In genomic region chr1:80709299-80709698, GRCm38 (mm10) we compare ENCODE assay signal across 9 mouse cellular contexts. TPM values are rescaled to one million over a fixed set of nuclear protein-coding genes. Genes with fewer than 3 reads are reported as not detected.
DNase-seq lines count a peak whose midpoint lies in the region; ATAC-seq and TF ChIP-seq lines count a peak whose summit lies in the region.
"Had no signal": no experiment of that assay in that cellular context is flagged by ENCODE, and none has a peak within 500 bp of the region (broad histone marks: within the 10 kb centered on the region; RNA-seq: fewer than 3 reads in every experiment).

No protein-coding gene starts in this region.

- H3K27me3 ChIP-seq in limb, embryonic 14.5 days (ENCODE audit: control insufficient read depth, insufficient read depth, low read length), result no peaks in the 10 kb centered on the region
- no peaks in the 10 kb centered on the region for H3K27me3 ChIP-seq in limb, embryonic 10.5 days (ENCODE audit: low read depth, poor library complexity, severe bottlenecking)
- no peaks in the 10 kb centered on the region for H3K27me3 ChIP-seq in kidney, embryonic 15.5 days
- no peaks in the 10 kb centered on the region for H3K27me3 ChIP-seq in liver, embryonic 11.5 days (replicated peaks; ENCODE audit: control insufficient read depth, insufficient read depth, low read length)
- H3K27me3 ChIP-seq: midbrain, embryonic 12.5 days had no signal

- no peaks in the 10 kb centered on the region for H3K9me3 ChIP-seq in limb, embryonic 14.5 days (ENCODE audit: control insufficient read depth, low read length)
- H3K9me3 ChIP-seq in limb, embryonic 10.5 days (replicated peaks), result no peaks in the 10 kb centered on the region
- H3K9me3 ChIP-seq in kidney, embryonic 15.5 days (replicated peaks), result no peaks in the 10 kb centered on the region
- no peaks in the 10 kb centered on the region for H3K9me3 ChIP-seq in liver, embryonic 11.5 days (ENCODE audit: control insufficient read depth, low read length)
- H3K9me3 ChIP-seq: midbrain, embryonic 12.5 days had no signal

- H3K27ac ChIP-seq in limb, embryonic 14.5 days (replicated peaks; ENCODE audit: low read depth, low read length), result no peak overlapping the region
- no peak overlapping the region for H3K27ac ChIP-seq in limb, embryonic 10.5 days
- H3K27ac ChIP-seq in kidney, embryonic 15.5 days, result peak overlapping the region; percentile 32; the same call in 1 of the 2 replicates
- no peak overlapping the region for H3K27ac ChIP-seq in liver, embryonic 11.5 days (ENCODE audit: low read depth, low read length)
- H3K27ac ChIP-seq: midbrain, embryonic 12.5 days had no signal

- peaks cover 8% of the 10 kb centered on the region for H3K4me1 ChIP-seq in limb, embryonic 14.5 days (ENCODE audit: control insufficient read depth, insufficient read depth, low read length)
- no peaks in the 10 kb centered on the region for H3K4me1 ChIP-seq in limb, embryonic 10.5 days
- peaks cover 3% of the 10 kb centered on the region; the same call in 1 of the 2 replicates for H3K4me1 ChIP-seq in kidney, embryonic 15.5 days
- no peaks in the 10 kb centered on the region for H3K4me1 ChIP-seq in liver, embryonic 11.5 days (replicated peaks; ENCODE audit: control insufficient read depth, insufficient read depth, low read length)
- H3K4me1 ChIP-seq: midbrain, embryonic 12.5 days had no signal

- WGBS in limb, embryonic 14.5 days, result 76% methylated on average over 14 of the region's 14 CpGs
- 88% methylated on average over 14 of the region's 14 CpGs for WGBS in limb, embryonic 10.5 days
- 69% methylated on average over 14 of the region's 14 CpGs for WGBS in kidney, embryonic 15.5 days
- 81% methylated on average over 14 of the region's 14 CpGs for WGBS in liver, embryonic 11.5 days

- TF ChIP-seq POLR2A in limb, embryonic 14.5 days (IDR thresholded peaks at IDR 0.05; ENCODE audit: borderline replicate concordance, extremely low read depth, insufficient read depth, insufficient read length), result no peak

- H3K4me2 ChIP-seq in limb, embryonic 14.5 days (replicated peaks; ENCODE audit: low read depth, low read length, severe bottlenecking), result 0 out of 2 replicates have a peak overlapping the region, but pooled peaks have one; percentile 9
- H3K4me2 ChIP-seq in kidney, embryonic 15.5 days, result peak overlapping the region; percentile 23; the same call in 1 of the 2 replicates
- no peak overlapping the region for H3K4me2 ChIP-seq in liver, embryonic 11.5 days
- H3K4me2 ChIP-seq: midbrain, embryonic 12.5 days had no signal

- intact Hi-C loops in gastrocnemius, postnatal 14 days (cut with DNase I; ENCODE audit: low total_unique reads), result no loop called here

- no peaks in the 10 kb centered on the region for H3K36me3 ChIP-seq in limb, embryonic 14.5 days (ENCODE audit: control insufficient read depth, insufficient read depth, low read length)
- no peaks in the 10 kb centered on the region for H3K36me3 ChIP-seq in limb, embryonic 10.5 days
- no peaks in the 10 kb centered on the region for H3K36me3 ChIP-seq in kidney, embryonic 15.5 days
- no peaks in the 10 kb centered on the region for H3K36me3 ChIP-seq in liver, embryonic 11.5 days (ENCODE audit: control insufficient read depth, insufficient read depth, low read length)
- H3K36me3 ChIP-seq: midbrain, embryonic 12.5 days had no signal

- no peak overlapping the region for H3K4me3 ChIP-seq in limb, embryonic 14.5 days (replicated peaks; ENCODE audit: low read length)
- H3K4me3 ChIP-seq in limb, embryonic 10.5 days, result no peak overlapping the region
- H3K4me3 ChIP-seq in kidney, embryonic 15.5 days (replicated peaks), result no peak overlapping the region
- H3K4me3 ChIP-seq in liver, embryonic 11.5 days (ENCODE audit: low read depth, low read length), result no peak overlapping the region
- H3K4me3 ChIP-seq: midbrain, embryonic 12.5 days had no signal

- H3K9ac ChIP-seq in limb, embryonic 14.5 days (ENCODE audit: low read depth, low read length, severe bottlenecking), result no peak overlapping the region
- H3K9ac ChIP-seq in kidney, embryonic 15.5 days, result no peak overlapping the region
- no peak overlapping the region for H3K9ac ChIP-seq in liver, embryonic 11.5 days (ENCODE audit: low read depth, low read length)
- H3K9ac ChIP-seq: midbrain, embryonic 12.5 days had no signal

- no peak for ATAC-seq in limb, embryonic 14.5 days (ENCODE audit: low FRiP score, low read depth)
- ATAC-seq in kidney, embryonic 15.5 days (replicated peaks; ENCODE audit: low FRiP score), result no peak
- no peak for ATAC-seq in megakaryocyte-erythroid progenitor cell, adult 5-6 weeks (replicated peaks; ENCODE audit: low FRiP score, low TSS enrichment, poor library complexity, severe bottlenecking)
- ATAC-seq in liver, embryonic 11.5 days (replicated peaks; ENCODE audit: low FRiP score), result no peak

- DNase-seq in limb, embryonic 14.5 days (ENCODE audit: low spot score), result no peak
- no peak for DNase-seq in limb, embryonic 10.5 days (ENCODE audit: low spot score)
- peak; percentile 16 for DNase-seq in gastrocnemius, postnatal 14 days
- DNase-seq in right cerebral cortex, postnatal 10 days (ENCODE audit: low spot score in 2 of 2), result peak; percentile 43 to 62
- no peak for DNase-seq in liver, embryonic 11.5 days (ENCODE audit: low spot score)
- no peak for DNase-seq in spleen, postnatal 10 days (ENCODE audit: low spot score in 2 of 2)

RNA-seq across cellular contexts. Expression of gene Dock10, which starts 49.0 kb away (rescaled TPM):
- polyA plus RNA-seq in limb, embryonic 14.5 days (2012; rRNA removed), result 8.1 and 9.1 TPM in 2 replicates
- 7.2 and 8.2 TPM in 2 replicates for polyA plus RNA-seq in limb, embryonic 14.5 days (2014; fragmentation: Nextera tagmentation; extraction: Ambion mirVana)
- polyA plus RNA-seq in limb, embryonic 10.5 days (2016; fragmentation: Nextera tagmentation; extraction: Ambion mirVana), result 4.0 and 5.2 TPM in 2 replicates
- 1 to 10 TPM; 7.3 to 8.0 TPM for total RNA-seq in gastrocnemius, postnatal 14 days (2021)
- 4.6 and 4.7 TPM in 2 replicates for polyA plus RNA-seq in kidney, embryonic 15.5 days (2015; fragmentation: Nextera tagmentation; extraction: Ambion mirVana)
- total RNA-seq in megakaryocyte-erythroid progenitor cell, adult 5-6 weeks (2014; fragmentation: Nextera tagmentation), result 80.7 and 87.3 TPM in 2 replicates
- total RNA-seq in megakaryocyte-erythroid progenitor cell, adult 5-6 weeks (2017), result 60.1 and 74.3 TPM in 2 replicates
- polyA plus RNA-seq in liver, embryonic 11.5 days (2014; fragmentation: Nextera tagmentation; extraction: Ambion mirVana), result 3.1 and 4.6 TPM in 2 replicates

Comparison
In these comparisons a context has a peak if more than half of its experiments do, and no peak if none do; other contexts are left out.
1. DNase-seq: peak in gastrocnemius, postnatal 14 days (single experiment) and right cerebral cortex, postnatal 10 days (2 of 2); none in limb, embryonic 14.5 days (single experiment), limb, embryonic 10.5 days (single experiment), liver, embryonic 11.5 days (single experiment) and spleen, postnatal 10 days (0 of 2).